Mouse (Mus musculus): ENCODE data around the gene She. TPM values are rescaled to one million over a fixed set of nuclear protein-coding genes. Genes with fewer than 3 reads are reported as not detected.
A peak's percentile ranks its signal among the peaks of the same experiment; 100 is the strongest.

Gene She
- total RNA-seq, 1 experiment from 2014 or later, result not detected

DNA sequence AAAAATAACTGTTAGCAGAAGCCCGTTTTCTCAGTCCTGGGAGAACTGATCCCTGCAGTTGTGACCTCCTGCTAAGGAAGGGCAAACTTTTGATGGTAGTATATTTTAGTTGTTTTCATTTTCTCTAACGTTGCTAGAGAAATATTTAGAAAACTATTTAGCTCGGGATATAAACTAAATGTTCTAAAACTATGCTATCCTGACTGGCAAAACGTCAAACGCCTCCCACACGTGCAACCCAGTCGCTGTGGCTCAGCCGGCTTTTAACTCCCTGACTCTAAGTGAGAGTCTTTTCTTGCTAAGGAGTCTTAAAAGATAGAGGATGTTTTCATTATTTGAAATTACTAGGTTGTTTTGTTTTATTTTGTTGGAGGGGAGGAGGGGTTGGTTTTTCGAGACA, 43.9 kb downstream of the She start:
- no peak for ATAC-seq (replicated peaks; ENCODE audit: insufficient number of reproducible peaks, low FRiP score, low TSS enrichment, poor library complexity, severe bottlenecking)

DNA sequence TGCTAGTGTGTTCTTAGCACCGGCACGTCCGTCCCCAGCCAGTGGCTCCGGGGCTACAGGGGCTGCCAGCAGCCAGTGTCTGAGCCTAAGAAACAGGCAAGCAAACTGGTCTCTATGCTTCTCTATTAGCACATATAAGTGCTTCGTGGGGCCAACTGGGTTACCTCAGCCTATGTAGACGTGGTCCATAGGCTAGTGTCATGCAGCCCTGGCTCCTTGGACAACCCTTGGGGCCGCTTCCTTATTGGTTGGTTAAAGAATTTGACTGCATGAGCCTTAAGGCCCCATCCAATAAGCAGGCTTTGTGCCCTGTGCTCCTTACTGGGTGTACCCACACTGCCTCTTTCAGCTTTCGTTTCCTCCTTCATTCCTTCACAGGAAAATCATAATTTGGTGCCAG, 44.6 kb downstream of the She start:
- ATAC-seq (replicated peaks; ENCODE audit: insufficient number of reproducible peaks, low FRiP score, low TSS enrichment, poor library complexity, severe bottlenecking), result no peak

- no peak for ATAC-seq (replicated peaks; ENCODE audit: insufficient number of reproducible peaks, low FRiP score, low TSS enrichment, poor library complexity, severe bottlenecking)
These were observed 45.3 kb downstream of the She start for GRCm38 (mm10) chr3:89876469-89876868.

- ATAC-seq (replicated peaks; ENCODE audit: insufficient number of reproducible peaks, low FRiP score, low TSS enrichment, poor library complexity, severe bottlenecking), result no peak
These were observed 46.0 kb downstream of the She start for GRCm38 (mm10) chr3:89877129-89877528.

- ATAC-seq (replicated peaks; ENCODE audit: insufficient number of reproducible peaks, low FRiP score, low TSS enrichment, poor library complexity, severe bottlenecking), result no peak
These were observed 47.3 kb downstream of the She start for GRCm38 (mm10) chr3:89878456-89878855.

GRCm38 (mm10) chr3:89879326-89879725, 48.2 kb downstream of the She start:
- no peak for ATAC-seq (replicated peaks; ENCODE audit: insufficient number of reproducible peaks, low FRiP score, low TSS enrichment, poor library complexity, severe bottlenecking)

GRCm38 (mm10) chr3:89880036-89880851, 49.1 kb downstream of the She start:
- ATAC-seq (replicated peaks; ENCODE audit: insufficient number of reproducible peaks, low FRiP score, low TSS enrichment, poor library complexity, severe bottlenecking), result no peak

DNA sequence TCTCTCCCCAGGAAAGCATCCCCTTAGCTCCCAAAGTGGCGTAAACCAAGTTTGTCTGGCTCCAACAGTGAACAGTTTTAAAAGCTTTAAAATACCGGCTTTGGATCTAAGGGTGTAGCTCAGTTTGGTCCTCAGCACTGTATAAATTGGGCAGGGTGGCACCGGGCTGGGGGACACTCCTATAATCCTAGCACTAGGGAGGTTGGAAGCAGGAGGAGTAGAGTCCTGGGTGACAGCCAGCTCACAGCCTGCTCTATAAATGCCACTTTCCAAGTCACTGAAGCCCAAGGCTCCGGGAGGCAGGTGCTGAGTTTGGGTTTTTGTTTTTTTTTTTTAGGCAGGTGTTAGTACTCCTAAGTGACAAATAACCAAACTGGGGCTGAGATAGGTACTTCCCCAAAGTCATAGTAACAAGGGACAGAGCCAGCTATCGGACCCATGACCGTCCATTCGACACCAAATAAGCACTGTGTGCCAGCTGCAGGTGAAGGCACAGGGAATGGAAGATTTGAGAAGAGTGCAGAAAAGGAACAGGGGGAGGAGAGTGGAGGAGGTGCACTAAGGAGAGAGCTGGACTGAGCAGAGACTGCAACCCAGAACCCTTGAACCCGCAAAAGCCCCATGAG, 51.5 kb downstream of the She start:
- ATAC-seq (replicated peaks; ENCODE audit: insufficient number of reproducible peaks, low FRiP score, low TSS enrichment, poor library complexity, severe bottlenecking), result no peak

DNA sequence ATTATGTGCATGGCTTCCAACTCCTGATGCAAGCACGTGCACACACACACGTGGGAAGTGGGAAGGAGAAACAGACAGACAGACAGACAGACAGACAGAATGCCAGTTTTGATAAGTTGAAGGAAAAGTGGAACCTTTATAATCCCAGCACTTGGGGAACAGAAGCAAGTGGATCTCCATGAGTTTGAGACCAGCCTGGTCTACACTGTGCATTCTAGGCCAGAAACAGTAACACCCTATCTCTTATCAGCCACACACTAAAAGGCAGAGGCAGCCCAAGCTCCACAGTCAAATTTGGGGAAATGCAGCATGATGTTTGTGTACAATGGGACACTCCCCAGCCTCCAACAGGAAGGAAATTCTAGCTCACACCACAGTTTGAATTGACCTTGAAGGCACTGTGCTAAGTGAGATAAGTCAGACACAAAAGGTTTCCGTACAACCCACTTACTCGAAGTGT, 52.4 kb downstream of the She start:
- ATAC-seq (replicated peaks; ENCODE audit: insufficient number of reproducible peaks, low FRiP score, low TSS enrichment, poor library complexity, severe bottlenecking), result no peak

GRCm38 (mm10) chr3:89885766-89886165, 54.6 kb downstream of the She start:
- ATAC-seq (replicated peaks; ENCODE audit: insufficient number of reproducible peaks, low FRiP score, low TSS enrichment, poor library complexity, severe bottlenecking), result no peak

DNA sequence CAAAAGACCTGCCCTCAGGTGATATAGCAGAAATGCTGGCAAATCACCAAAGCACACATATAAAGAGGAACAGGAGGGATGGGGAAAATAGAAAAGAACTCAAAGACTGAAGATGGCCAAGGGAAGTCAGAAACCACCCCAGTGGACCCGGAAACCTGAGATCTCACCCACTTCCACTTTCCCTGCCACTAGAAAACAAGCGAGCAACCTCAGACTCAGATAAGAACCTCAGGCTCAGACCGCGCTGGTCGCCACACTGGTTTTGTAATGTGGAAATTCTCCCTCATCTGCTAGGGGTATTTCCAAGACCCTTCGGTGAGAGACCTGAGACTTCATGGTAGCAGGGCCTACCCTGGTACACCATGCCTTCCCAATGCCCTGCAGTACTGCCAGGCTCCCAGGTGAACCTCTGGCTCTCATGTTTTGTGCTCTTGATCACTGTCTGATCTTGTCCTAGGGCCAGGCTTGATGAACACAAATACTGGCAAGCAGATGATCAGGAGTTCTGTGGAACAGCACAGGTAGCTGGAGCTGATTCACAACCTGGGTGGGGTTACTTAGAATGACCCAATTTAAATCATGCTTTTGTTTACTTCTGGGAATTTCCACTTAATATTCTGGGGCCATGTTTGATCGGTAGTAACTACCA, 56.5 kb downstream of the She start:
- ATAC-seq (replicated peaks; ENCODE audit: insufficient number of reproducible peaks, low FRiP score, low TSS enrichment, poor library complexity, severe bottlenecking), result peak; percentile 52; the same call in 1 of the 2 replicates

DNA sequence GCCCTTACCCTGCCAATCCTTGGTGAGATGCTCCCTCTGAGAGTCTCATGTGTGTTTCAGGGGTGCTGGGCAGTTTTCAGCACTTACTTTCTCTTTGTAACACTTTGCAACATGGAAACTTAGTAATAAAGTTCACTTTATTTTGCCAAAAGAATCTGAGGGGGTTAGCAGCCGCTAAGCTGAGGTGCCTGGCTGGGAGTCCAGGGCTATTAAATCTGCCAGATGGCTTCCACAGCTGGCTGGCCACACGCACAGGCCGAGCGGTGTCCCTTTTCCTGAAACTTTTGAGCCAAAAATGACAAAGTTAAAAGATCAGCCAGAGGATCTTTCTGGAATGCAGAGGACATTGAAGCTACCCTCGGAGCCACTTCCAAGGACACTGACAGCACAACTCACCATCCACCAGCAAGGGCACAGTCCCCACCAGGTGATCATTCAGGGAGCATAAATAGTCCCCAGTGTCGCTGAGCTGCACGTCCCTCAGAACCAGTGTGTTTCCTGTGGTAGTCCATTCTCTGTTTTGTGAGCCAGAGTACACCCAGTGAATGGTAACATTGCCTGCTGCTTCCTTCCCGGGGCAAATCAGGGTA, 58.8 kb downstream of the She start:
- ATAC-seq (replicated peaks; ENCODE audit: insufficient number of reproducible peaks, low FRiP score, low TSS enrichment, poor library complexity, severe bottlenecking), result no peak

DNA sequence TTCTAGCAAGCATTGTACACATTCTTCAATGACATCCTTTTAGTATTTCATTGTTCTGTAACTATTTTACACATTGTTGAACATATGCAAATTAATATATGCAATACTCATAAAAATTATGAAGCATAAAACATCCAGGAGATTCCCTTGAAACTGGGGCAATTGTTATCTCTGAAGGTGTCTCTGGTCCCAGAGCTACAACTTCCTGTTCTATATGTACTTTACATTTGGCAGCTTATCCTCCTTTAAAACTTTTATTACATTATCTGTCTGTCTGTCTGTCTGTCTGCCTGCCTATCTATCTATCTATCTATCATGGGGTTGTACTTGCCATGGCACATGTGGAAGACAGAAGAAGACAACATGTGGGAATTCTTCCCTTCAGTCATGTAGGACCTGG, 60.5 kb downstream of the She start:
- ATAC-seq (replicated peaks; ENCODE audit: insufficient number of reproducible peaks, low FRiP score, low TSS enrichment, poor library complexity, severe bottlenecking), result no peak

GRCm38 (mm10) chr3:89892517-89893106, 61.4 kb downstream of the She start:
- peak; percentile 52 for ATAC-seq (replicated peaks; ENCODE audit: insufficient number of reproducible peaks, low FRiP score, low TSS enrichment, poor library complexity, severe bottlenecking)

- no peak for ATAC-seq (replicated peaks; ENCODE audit: insufficient number of reproducible peaks, low FRiP score, low TSS enrichment, poor library complexity, severe bottlenecking)
These were observed 65.4 kb downstream of the She start for GRCm38 (mm10) chr3:89896571-89896970.

GRCm38 (mm10) chr3:89897204-89897796, 66.1 kb downstream of the She start:
- no peak for ATAC-seq (replicated peaks; ENCODE audit: insufficient number of reproducible peaks, low FRiP score, low TSS enrichment, poor library complexity, severe bottlenecking)

DNA sequence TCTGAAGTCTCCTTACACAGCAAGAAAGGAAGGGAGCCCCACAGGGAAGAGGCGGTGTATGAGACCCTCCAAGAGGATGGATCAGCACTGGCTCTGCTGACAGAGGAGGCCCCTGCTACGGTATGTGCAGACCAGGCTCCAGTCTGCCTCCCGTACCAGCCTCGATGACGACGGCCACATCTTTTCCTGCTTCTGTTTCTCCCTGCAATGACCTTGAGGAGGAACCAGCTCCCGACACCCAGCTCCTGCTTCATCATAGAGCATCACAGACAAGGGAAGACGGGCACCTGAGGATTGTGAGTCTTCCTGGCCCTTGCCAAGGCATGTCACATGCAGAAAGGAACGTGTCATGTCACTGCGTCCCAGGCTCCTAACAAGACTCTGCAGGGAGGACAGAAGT, 66.8 kb downstream of the She start:
- ATAC-seq (replicated peaks; ENCODE audit: insufficient number of reproducible peaks, low FRiP score, low TSS enrichment, poor library complexity, severe bottlenecking), result no peak

DNA sequence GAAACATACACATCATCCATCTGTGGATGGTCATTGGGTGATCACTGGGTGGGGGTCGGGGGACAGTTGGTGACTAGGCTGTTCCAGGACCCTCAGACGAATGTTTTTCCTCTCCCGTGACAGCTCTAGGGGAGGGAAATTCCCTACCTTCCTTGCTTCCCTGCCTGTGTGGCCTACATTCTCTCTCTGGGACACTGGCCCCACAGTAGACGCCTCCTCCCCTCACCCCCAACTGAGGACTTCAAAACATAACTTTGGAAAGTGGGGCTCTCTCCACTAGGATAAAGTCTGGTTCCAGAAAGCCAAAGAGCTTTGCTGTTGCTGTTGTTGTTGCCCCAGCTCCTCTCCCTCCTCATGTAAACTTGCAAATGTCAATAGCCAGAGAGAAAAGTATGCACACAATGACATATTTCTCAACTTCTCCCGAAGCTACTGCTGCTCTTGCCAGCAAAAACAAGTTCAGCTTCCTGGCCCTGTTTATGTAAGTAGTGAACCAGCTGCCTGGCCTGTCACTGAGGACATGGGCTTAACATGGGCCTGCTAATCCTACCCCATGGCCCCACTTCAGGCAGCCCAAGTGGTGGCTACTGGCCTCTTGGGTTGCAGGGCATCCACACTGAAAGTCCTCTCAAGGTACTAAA, 67.8 kb downstream of the She start:
- no peak for ATAC-seq (replicated peaks; ENCODE audit: insufficient number of reproducible peaks, low FRiP score, low TSS enrichment, poor library complexity, severe bottlenecking)

Data from monocyte, adult 5-6 weeks (primary cell).